Mouse (Mus musculus) cortical plate, adult 2 months (tissue): Measurements from ENCODE around the gene Pigw. TPM values are rescaled to one million over a fixed set of nuclear protein-coding genes. Genes with fewer than 3 reads are reported as not detected.
A peak's percentile ranks its signal among the peaks of the same experiment; 100 is the strongest.
"Not testable (repeated sequence)": the region's sequence is repeated elsewhere in the genome, so short reads cannot be mapped to it uniquely, and the experiment has no call there.

Source experiments
- H3K27ac ChIP-seq: fragments of 200-500 bp; 2 replicates; pipeline ENCODE4 v1.5.1; 2012; ENCODE audit warnings: low read length, control low read depth, inconsistent platforms; ENCODE audit not compliant: insufficient read depth
- H3K4me1 ChIP-seq: fragments of 200-500 bp; 2 replicates; pipeline ENCODE4 v1.6.1; 2011; ENCODE audit warnings: low read length; ENCODE audit not compliant: control insufficient read depth, insufficient read depth
- H3K4me3 ChIP-seq: fragments of 200-500 bp; 2 replicates; pipeline ENCODE4 v1.5.1; 2011; ENCODE audit warnings: mild to moderate bottlenecking, low read length, control low read depth; ENCODE audit not compliant: insufficient read depth
- CTCF ChIP-seq: fragments of 200-500 bp; IDR thresholded peaks from 2 replicates; pipeline ENCODE4 v1.5.1; 2011; ENCODE audit warnings: mild to moderate bottlenecking, control low read depth, low read length; ENCODE audit not compliant: insufficient read depth; ENCODE audit errors: extremely low read depth
- POLR2A ChIP-seq: fragments of 200-500 bp; IDR thresholded peaks from 2 replicates; pipeline ENCODE4 v1.6.1; 2011; ENCODE audit warnings: mild to moderate bottlenecking, low read length, control low read depth; ENCODE audit not compliant: insufficient read depth; ENCODE audit errors: extremely low read depth
- polyA plus RNA-seq: library from polyadenylated mRNA; depleted of rRNA; stranded (reverse); fragments of >200 nt; gene quantifications from 2 replicates; pipeline ENCODE4 v1.2.3, GENCODE M21; 2012

Pigw gene
- polyA plus RNA-seq, 1 experiment: 4.0 TPM

GRCm38 (mm10) chr11:84880465-84880961 is 428 bp upstream of the Pigw start:
- Histone ChIP-seq H3K4me3 (peak overlapping the region; percentile 99), H3K27ac (no peak overlapping the region), H3K4me1 (peaks cover 1% of the 10 kb centered on the region; the same call in 1 of the 2 replicates)
- TF ChIP-seq POLR2A (no peak), CTCF (0 out of 2 replicates have a peak, but pooled peaks have one; percentile 10)

GRCm38 (mm10) chr11:84879007-84879771 is 896 bp downstream of the Pigw start:
- H3K27ac ChIP-seq: peak overlapping the region; percentile 28; the same call in 1 of the 2 replicates
- TF ChIP-seq POLR2A: no peak
- TF ChIP-seq CTCF: no peak
- H3K4me3 ChIP-seq: peak overlapping the region; percentile 99
- peaks cover 1% of the 10 kb centered on the region; the same call in 1 of the 2 replicates for H3K4me1 ChIP-seq

GRCm38 (mm10) chr11:84876020-84876419 is 4.1 kb downstream of the Pigw start:
- H3K27ac ChIP-seq, H3K4me1 ChIP-seq, H3K4me3 ChIP-seq: not testable (repeated sequence)

GRCm38 (mm10) chr11:84873042-84873833 is 6.8 kb downstream of the Pigw start:
- no peak for TF ChIP-seq CTCF
- no peak for TF ChIP-seq POLR2A
- no peaks in the 10 kb centered on the region for H3K4me1 ChIP-seq
- H3K4me3 ChIP-seq: no peak overlapping the region
- H3K27ac ChIP-seq: no peak overlapping the region

GRCm38 (mm10) chr11:84871548-84872069 is 8.5 kb downstream of the Pigw start:
- no peak for TF ChIP-seq POLR2A
- TF ChIP-seq CTCF: no peak
- H3K4me1 ChIP-seq: peaks cover 3% of the 10 kb centered on the region
- no peak overlapping the region for H3K27ac ChIP-seq
- peak overlapping the region; percentile 89 for H3K4me3 ChIP-seq

GRCm38 (mm10) chr11:84871046-84871445 is 9.0 kb downstream of the Pigw start:
- H3K4me1 ChIP-seq: peaks cover 4% of the 10 kb centered on the region
- H3K4me3 ChIP-seq: peak overlapping the region; percentile 89
- TF ChIP-seq POLR2A: no peak
- no peak for TF ChIP-seq CTCF
- peak overlapping the region; percentile 92 for H3K27ac ChIP-seq

GRCm38 (mm10) chr11:84870337-84871043 is 9.6 kb downstream of the Pigw start, which contains the start of gene Ggnbp2:
Gene Ggnbp2 (minus strand): TSS chr11:84870817.
- peak within 1 kb of the TSS; percentile 99 for H3K27ac ChIP-seq
- peak within 1 kb of the TSS; percentile 89 for H3K4me3 ChIP-seq
- TF ChIP-seq CTCF: no peak
- peak; percentile 69; the same call in 1 of the 2 replicates for TF ChIP-seq POLR2A
- peaks cover 4% of the 10 kb centered on the region for H3K4me1 ChIP-seq

- TF ChIP-seq POLR2A: peak; percentile 49; the same call in 1 of the 2 replicates
- TF ChIP-seq CTCF: no peak
- H3K4me3 ChIP-seq: peak overlapping the region; percentile 89
- H3K27ac ChIP-seq: peak overlapping the region; percentile 98
- peaks cover 4% of the 10 kb centered on the region for H3K4me1 ChIP-seq
These were observed 10.4 kb downstream of the Pigw start for GRCm38 (mm10) chr11:84869537-84870232.
